Mouse (Mus musculus) thymus, postnatal 14 days (tissue): ENCODE measurements around the gene Ptpn22.

Experiments
- DNase-seq: peaks from one replicate; pipeline ENCODE4 v3.0.0; 2021

Gene Ptpn22

GRCm38 (mm10) chr3:103944794-103945562 is 85.4 kb downstream of the Ptpn22 start:
- no peak for DNase-seq

GRCm38 (mm10) chr3:103948666-103949065 is 89.1 kb downstream of the Ptpn22 start:
- DNase-seq = no peak

- no peak for DNase-seq
Observed at GRCm38 (mm10) chr3:103960622-103961021, 101.0 kb downstream of the Ptpn22 start.
